Mouse (Mus musculus) testis, adult 2 months (tissue): ENCODE data around the gene Myo10.

ENCODE experiments used
- CTCF ChIP-seq: fragments of 200-500 bp; IDR thresholded peaks from 2 replicates; pipeline ENCODE4 v1.5.1; 2012; ENCODE audit warnings: low read depth, mild to moderate bottlenecking, inconsistent platforms, low read length, moderate library complexity; ENCODE audit not compliant: control insufficient read depth, insufficient read depth, insufficient replicate concordance
- POLR2A ChIP-seq: fragments of 200-500 bp; IDR thresholded peaks from 2 replicates; pipeline ENCODE4 v1.6.1; 2012; ENCODE audit warnings: low read depth, mild to moderate bottlenecking, inconsistent platforms, low read length, moderate library complexity; ENCODE audit not compliant: control insufficient read depth

- TF ChIP-seq POLR2A (no peak), CTCF (no peak)
These were observed 30.6 kb downstream of the Myo10 start for GRCm38 (mm10) chr15:25652933-25653332.
